Mouse (Mus musculus) MN1 (cell line): ENCODE data around the gene Slc25a25.
"Not testable (repeated sequence)": the region's sequence is repeated elsewhere in the genome, so short reads cannot be mapped to it uniquely, and the experiment has no call there.

Experiments used
- DNase-seq: peaks from one replicate; pipeline ENCODE4 v3.0.0-alpha.2; 2016; ENCODE audit warnings: low spot score

Gene Slc25a25

GRCm38 (mm10) chr2:32450881-32451844 is at the start of gene Slc25a25:
Gene Slc25a25, minus strand, starts transcription at chr2:32451445.
- DNase-seq: peak; percentile 98

DNA sequence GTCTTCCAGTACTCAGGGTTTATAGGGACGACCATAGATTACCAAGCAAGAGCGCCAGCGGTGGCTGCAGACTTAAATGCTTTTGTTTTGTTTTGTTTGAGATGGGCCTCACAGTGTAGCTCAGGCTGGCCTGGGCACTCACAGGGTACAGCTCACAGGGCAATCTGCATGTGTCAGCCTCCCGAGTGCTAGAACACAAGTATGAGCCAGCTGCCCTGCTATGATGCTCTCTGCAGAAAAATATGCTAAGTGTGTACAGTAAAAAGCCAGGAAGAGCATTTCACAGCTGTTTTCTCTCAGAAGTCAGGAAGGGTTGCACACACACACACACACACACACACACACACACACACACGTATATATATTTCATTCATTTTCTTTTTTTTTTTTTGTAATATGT is 49.2 kb upstream of the Slc25a25 start:
- no peak for DNase-seq

DNA sequence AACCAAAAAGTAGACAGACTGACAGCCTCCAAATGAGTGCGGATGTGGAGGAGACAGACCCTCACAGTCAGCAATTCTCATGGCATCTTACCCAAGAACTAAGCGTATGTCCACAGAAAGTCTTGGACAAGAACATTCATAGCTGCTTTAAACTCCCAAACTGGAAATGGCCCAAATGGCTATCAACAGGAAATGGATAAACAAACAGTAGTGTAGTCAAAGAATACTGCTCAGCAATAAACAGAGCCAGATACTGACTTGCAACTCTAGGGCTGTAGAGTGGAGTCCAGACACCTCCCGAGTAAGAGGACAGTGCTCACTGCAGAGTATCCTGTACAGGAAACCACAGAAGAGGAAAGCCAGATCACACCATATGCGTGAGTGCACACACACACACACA is 48.1 kb upstream of the Slc25a25 start:
- no peak for DNase-seq

DNA sequence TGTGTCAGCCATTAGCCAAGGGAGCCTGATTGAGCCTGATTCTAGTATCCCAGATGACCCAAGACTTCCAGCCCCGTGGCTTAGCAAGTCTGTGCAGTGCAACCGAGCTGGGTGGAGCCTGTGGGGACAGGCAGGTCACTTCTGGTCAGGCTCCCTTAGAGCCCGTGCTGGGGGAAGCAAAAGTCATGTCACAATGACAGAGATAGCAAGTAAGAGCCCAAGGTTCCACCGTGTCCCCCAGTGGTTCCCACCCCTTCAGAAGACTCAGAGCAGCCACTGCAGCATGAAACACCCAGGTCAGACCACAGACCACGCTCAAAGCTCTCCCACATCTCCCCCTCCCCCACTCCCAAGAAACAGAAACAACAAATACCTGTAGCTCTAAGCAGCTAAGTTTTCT is 44.9 kb upstream of the Slc25a25 start:
- DNase-seq: no peak

- DNase-seq: no peak
Observed at GRCm38 (mm10) chr2:32495185-32495726, 44.0 kb upstream of the Slc25a25 start.

DNA sequence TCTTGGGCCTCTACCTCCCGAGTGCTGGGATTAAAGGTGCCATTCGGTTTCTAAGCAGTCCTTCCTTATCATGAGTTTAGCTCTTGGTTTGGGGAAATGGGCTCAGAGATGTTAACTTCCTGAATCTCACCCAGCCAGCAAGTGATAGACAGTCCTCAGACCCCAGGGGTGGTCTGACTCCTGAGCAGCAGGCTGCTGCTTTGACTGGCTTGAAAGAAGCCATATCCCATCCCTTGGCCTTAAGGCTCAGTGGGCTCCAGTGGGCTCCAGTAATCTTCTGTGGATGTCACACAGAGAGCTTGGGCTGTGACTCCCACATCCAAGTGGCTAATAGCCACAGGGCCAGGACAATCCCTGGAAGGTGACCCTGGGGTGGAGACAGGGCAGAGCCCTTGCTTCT is 43.3 kb upstream of the Slc25a25 start:
- DNase-seq: no peak

- DNase-seq: no peak
Observed at GRCm38 (mm10) chr2:32493301-32493701, 42.1 kb upstream of the Slc25a25 start.

GRCm38 (mm10) chr2:32492661-32493060 is 41.4 kb upstream of the Slc25a25 start:
- no peak for DNase-seq

DNA sequence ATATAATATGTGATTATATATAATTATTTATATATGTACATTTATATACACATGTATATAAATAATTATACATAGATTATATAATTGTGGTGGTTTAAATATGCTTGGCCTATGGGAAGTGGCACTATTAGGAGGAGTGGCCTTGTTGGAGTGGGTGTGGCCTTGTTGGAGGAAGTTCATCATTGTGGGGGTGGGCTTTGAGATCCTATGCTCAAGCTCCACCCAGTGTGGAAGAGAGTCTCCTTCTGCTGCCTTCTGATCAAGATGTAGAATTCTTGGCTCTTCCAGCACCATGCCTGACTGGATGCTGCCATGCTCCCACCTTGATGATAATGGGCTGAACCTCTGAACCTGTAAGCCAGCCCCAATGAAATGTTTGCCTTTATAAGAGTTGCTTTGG is 39.5 kb upstream of the Slc25a25 start:
- not testable (repeated sequence) for DNase-seq

GRCm38 (mm10) chr2:32488679-32489078 is 37.4 kb upstream of the Slc25a25 start:
- peak; percentile 93 for DNase-seq

DNA sequence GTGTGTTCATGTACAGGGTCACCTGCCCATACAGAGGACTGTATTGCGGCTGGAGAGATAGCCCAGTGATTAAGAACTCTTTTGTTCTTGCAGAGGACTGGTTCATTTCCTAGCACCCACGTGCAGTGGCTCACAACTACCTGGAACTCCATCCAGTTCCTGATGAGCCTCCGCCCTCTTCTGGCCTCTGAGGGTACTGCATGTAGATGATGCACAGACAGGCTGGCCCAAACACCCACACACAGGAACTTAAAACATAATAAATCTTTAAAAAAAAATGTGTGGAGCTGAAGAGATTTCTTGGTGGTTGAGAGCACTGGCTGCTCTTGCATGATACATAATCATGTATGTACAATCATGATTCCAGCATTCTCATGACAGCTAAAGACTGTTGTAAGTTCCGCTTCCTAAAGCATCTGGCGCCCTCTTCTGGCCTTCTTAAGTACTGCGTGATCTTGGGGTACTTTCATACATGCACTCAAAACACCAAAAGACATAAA is 35.9 kb upstream of the Slc25a25 start:
- peak; percentile 90 for DNase-seq

- DNase-seq: no peak
Observed at GRCm38 (mm10) chr2:32486155-32486554, 34.9 kb upstream of the Slc25a25 start.

GRCm38 (mm10) chr2:32485751-32486150 is 34.5 kb upstream of the Slc25a25 start:
- DNase-seq: no peak

GRCm38 (mm10) chr2:32484933-32485332 is 33.7 kb upstream of the Slc25a25 start:
- no peak for DNase-seq

DNA sequence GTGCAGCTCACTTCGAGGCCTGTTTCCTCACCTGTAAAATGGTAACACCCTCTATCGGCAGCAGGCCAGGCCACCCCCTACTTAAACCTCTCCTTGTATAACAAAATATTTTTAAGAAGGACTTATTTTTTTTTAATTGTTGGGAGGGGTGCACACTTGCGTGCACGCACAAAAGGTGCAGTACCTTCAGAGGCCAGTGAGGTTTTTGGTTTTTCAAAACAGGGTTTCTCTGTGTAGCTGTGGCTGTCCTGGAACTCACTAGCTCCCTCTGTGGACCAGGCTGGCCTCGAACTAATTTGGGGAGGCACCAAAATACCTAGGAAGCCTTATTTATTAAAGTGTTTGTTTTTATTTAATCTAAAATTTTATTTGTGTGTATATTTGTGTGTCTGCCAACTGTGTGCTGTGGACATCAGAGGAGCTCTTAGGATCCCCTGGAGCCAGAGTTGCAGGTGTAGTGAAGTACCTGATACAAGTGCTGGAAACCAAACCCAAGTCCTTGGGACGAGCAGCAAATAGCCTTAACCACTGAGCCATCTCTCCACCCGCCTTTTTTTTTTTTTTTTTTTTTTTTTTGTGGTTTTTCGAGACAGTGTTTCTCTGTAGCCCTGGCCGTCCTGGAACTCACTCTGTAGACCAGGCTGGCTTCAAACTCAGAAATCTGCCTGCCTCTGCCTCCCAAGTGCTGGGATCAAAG is 32.1 kb upstream of the Slc25a25 start:
- DNase-seq: no peak

- no peak for DNase-seq
Observed at GRCm38 (mm10) chr2:32482351-32482750, 31.1 kb upstream of the Slc25a25 start.

GRCm38 (mm10) chr2:32475361-32475760 is 24.1 kb upstream of the Slc25a25 start:
- DNase-seq: not testable (repeated sequence)

DNA sequence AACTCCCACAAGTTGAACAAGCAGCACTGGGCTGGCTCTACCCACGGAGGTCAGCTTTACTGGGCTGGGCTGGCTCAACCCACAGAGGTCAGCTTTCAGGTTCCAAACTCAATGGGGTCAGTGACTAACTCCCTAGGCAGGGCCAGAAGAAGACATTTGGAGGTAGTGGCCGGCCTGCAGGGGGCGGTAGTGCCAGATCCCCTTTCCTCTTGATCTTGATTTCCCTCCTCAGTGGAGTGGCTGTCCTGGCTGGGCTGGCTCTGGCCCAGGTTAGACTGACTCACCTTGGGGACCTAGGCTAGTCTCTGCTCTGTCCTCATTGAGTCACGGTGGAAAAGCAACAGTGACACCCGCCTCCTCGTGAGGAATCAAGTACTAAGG is 20.4 kb upstream of the Slc25a25 start:
- DNase-seq: no peak

- DNase-seq: no peak
Observed at GRCm38 (mm10) chr2:32471001-32471680, 19.9 kb upstream of the Slc25a25 start.

- DNase-seq: peak; percentile 63
Observed at GRCm38 (mm10) chr2:32464212-32464891, 13.1 kb upstream of the Slc25a25 start.

DNA sequence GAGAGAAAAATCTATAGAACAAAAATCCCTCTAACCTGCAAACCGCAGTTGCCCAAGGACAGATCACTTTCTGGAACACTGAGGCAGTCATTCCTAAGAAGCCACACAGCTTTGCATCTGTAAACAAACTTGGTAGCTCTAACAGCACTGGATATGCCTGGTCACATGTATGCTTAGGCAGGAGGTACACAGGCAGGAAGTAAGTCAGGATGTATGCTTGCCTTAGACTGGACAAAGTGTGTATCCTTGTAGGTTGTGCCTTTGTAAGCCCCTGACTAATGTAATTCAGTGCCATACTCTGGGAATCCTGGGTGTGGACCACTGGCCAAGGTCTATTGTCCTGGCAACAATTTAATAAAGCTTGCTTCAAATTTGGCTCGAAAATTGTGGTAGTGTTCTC is 12.5 kb upstream of the Slc25a25 start:
- DNase-seq: no peak
